Mouse (Mus musculus) midbrain, embryonic 13.5 days (tissue): ENCODE data around the gene Fezf1. TPM values are rescaled to one million over a fixed set of nuclear protein-coding genes. Genes with fewer than 3 reads are reported as not detected.

Experiments used
- ATAC-seq: fragments of 200-750 bp; cut with Nextera tagmentation; 2 replicates; pipeline ENCODE4 v1.8.0; 2017; ENCODE audit warnings: mild to moderate bottlenecking, moderate TSS enrichment, moderate library complexity
- H3K27ac ChIP-seq: fragments of 300-500 bp; sonication (generic); 2 replicates; pipeline ENCODE4 v1.5.1; 2015; ENCODE audit warnings: inconsistent platforms, mild to moderate bottlenecking, moderate library complexity
- H3K27me3 ChIP-seq: fragments of 300-500 bp; sonication (generic); 2 replicates; pipeline ENCODE4 v1.6.1; 2015; ENCODE audit warnings: mild to moderate bottlenecking, inconsistent platforms
- H3K36me3 ChIP-seq: fragments of 300-500 bp; sonication (generic); 2 replicates; pipeline ENCODE4 v1.6.1; 2015; ENCODE audit warnings: mild to moderate bottlenecking, inconsistent platforms
- H3K4me1 ChIP-seq: fragments of 300-500 bp; sonication (generic); replicated peaks from 2 replicates; pipeline ENCODE4 v1.6.1; 2015; ENCODE audit warnings: inconsistent platforms
- H3K4me2 ChIP-seq: fragments of 300-500 bp; sonication (generic); replicated peaks from 2 replicates; pipeline ENCODE4 v1.6.1; 2015; ENCODE audit warnings: moderate library complexity, mild to moderate bottlenecking, inconsistent platforms
- H3K4me3 ChIP-seq: fragments of 300-500 bp; sonication (generic); replicated peaks from 2 replicates; pipeline ENCODE4 v1.5.1; 2015; ENCODE audit warnings: mild to moderate bottlenecking, inconsistent platforms
- H3K9ac ChIP-seq: fragments of 300-500 bp; sonication (generic); replicated peaks from 2 replicates; pipeline ENCODE4 v1.6.1; 2015; ENCODE audit warnings: mild to moderate bottlenecking, inconsistent platforms
- H3K9me3 ChIP-seq: fragments of 300-500 bp; sonication (generic); 2 replicates; pipeline ENCODE4 v1.6.1; 2016; ENCODE audit warnings: mild to moderate bottlenecking, inconsistent platforms
- WGBS: fragments of 180-500 bp; shearing (Covaris S2); methylation state at CpG from one replicate; pipeline ENCODE4 v1.1.7; 2015; 5-methylcytosine and 5-hydroxymethylcytosine counted together
- polyA plus RNA-seq: library from polyadenylated mRNA; unstranded; fragments of >200 nt; fragmentation: Nextera tagmentation; extraction: Ambion mirVana; gene quantifications from 2 replicates; pipeline ENCODE4 v1.2.1, GENCODE M21; 2015

Gene Fezf1
- 2.9 and 4.7 TPM in 2 replicates for polyA plus RNA-seq

- peak within 1 kb of the TSS; percentile 59 for H3K4me2 ChIP-seq
- WGBS, result under 1% methylated on average over 31 of the region's 31 CpGs
- no peak within 1 kb of the TSS for H3K27ac ChIP-seq
- peaks cover 27% of the 10 kb centered on the region for H3K4me1 ChIP-seq
- H3K27me3 ChIP-seq, result peaks cover 89% of the 10 kb centered on the region
- H3K4me3 ChIP-seq, result peak within 1 kb of the TSS; percentile 41
- no peaks in the 10 kb centered on the region for H3K36me3 ChIP-seq
- ATAC-seq, result no peak
- H3K9ac ChIP-seq, result no peak within 1 kb of the TSS
- no peaks in the 10 kb centered on the region for H3K9me3 ChIP-seq
These were observed at the start of gene Fezf1 for GRCm38 (mm10) chr6:23248313-23249052. TSS of gene Fezf1 (minus strand) at chr6:23248362.

GRCm38 (mm10) chr6:23294685-23295084 lies 46.5 kb upstream of the Fezf1 start:
- Histone ChIP-seq H3K27ac (no peak overlapping the region), H3K4me3 (no peak overlapping the region), H3K27me3 (peaks cover 12% of the 10 kb centered on the region), H3K9ac (no peak overlapping the region), H3K4me1 (no peaks in the 10 kb centered on the region), H3K9me3 (no peaks in the 10 kb centered on the region), H3K36me3 (no peaks in the 10 kb centered on the region), H3K4me2 (no peak overlapping the region)
- no peak for ATAC-seq
- WGBS, result 94% methylated on average over 4 of the region's 4 CpGs

- H3K27ac ChIP-seq, result no peak overlapping the region
- no peak overlapping the region for H3K9ac ChIP-seq
- no peak overlapping the region for H3K4me3 ChIP-seq
- peaks cover 35% of the 10 kb centered on the region for H3K27me3 ChIP-seq
- no peaks in the 10 kb centered on the region for H3K36me3 ChIP-seq
- WGBS, result 91% methylated on average over 4 of the region's 4 CpGs
- ATAC-seq, result no peak
- H3K4me1 ChIP-seq, result no peaks in the 10 kb centered on the region
- H3K9me3 ChIP-seq, result no peaks in the 10 kb centered on the region
- H3K4me2 ChIP-seq, result no peak overlapping the region
These were observed 40.6 kb upstream of the Fezf1 start for GRCm38 (mm10) chr6:23288752-23289151.

GRCm38 (mm10) chr6:23281514-23281820 lies 33.3 kb upstream of the Fezf1 start:
- Histone ChIP-seq H3K36me3 (no peaks in the 10 kb centered on the region), H3K27me3 (peaks cover 87% of the 10 kb centered on the region), H3K4me2 (no peak overlapping the region), H3K4me1 (no peaks in the 10 kb centered on the region), H3K27ac (no peak overlapping the region), H3K9ac (no peak overlapping the region), H3K4me3 (no peak overlapping the region), H3K9me3 (peaks cover 9% of the 10 kb centered on the region; the same call in 1 of the 2 replicates)
- ATAC-seq, result no peak
- WGBS, result 31% methylated on average over 9 of the region's 9 CpGs

- H3K4me2 ChIP-seq, result no peak overlapping the region
- H3K9me3 ChIP-seq, result peaks cover 9% of the 10 kb centered on the region; the same call in 1 of the 2 replicates
- peaks cover 89% of the 10 kb centered on the region for H3K27me3 ChIP-seq
- no peak overlapping the region for H3K4me3 ChIP-seq
- no peaks in the 10 kb centered on the region for H3K36me3 ChIP-seq
- H3K9ac ChIP-seq, result no peak overlapping the region
- H3K4me1 ChIP-seq, result no peaks in the 10 kb centered on the region
- H3K27ac ChIP-seq, result no peak overlapping the region
- peak; percentile 88 for ATAC-seq
- WGBS, result 13% methylated on average over 15 of the region's 15 CpGs
These were observed 32.8 kb upstream of the Fezf1 start for GRCm38 (mm10) chr6:23280811-23281513.

- no peak overlapping the region for H3K27ac ChIP-seq
- no peak for ATAC-seq
- 23% methylated on average over 4 of the region's 4 CpGs for WGBS
- no peaks in the 10 kb centered on the region for H3K36me3 ChIP-seq
- H3K9me3 ChIP-seq, result no peaks in the 10 kb centered on the region
- no peak overlapping the region for H3K4me2 ChIP-seq
- H3K27me3 ChIP-seq, result peaks cover 92% of the 10 kb centered on the region
- H3K4me1 ChIP-seq, result peaks cover 13% of the 10 kb centered on the region
- no peak overlapping the region for H3K4me3 ChIP-seq
- no peak overlapping the region for H3K9ac ChIP-seq
These were observed 25.3 kb upstream of the Fezf1 start for GRCm38 (mm10) chr6:23273483-23273882.

- under 1% methylated on average over 11 of the region's 11 CpGs for WGBS
- H3K4me3 ChIP-seq, result no peak overlapping the region
- no peaks in the 10 kb centered on the region for H3K36me3 ChIP-seq
- peak overlapping the region; percentile 2 for H3K4me2 ChIP-seq
- H3K27me3 ChIP-seq, result peaks cover 92% of the 10 kb centered on the region
- H3K9me3 ChIP-seq, result no peaks in the 10 kb centered on the region
- H3K9ac ChIP-seq, result no peak overlapping the region
- peaks cover 13% of the 10 kb centered on the region for H3K4me1 ChIP-seq
- ATAC-seq, result peak; percentile 96
- no peak overlapping the region for H3K27ac ChIP-seq
These were observed 24.8 kb upstream of the Fezf1 start for GRCm38 (mm10) chr6:23272979-23273378.

- no peak overlapping the region for H3K27ac ChIP-seq
- H3K9ac ChIP-seq, result no peak overlapping the region
- peak overlapping the region; percentile 2 for H3K4me2 ChIP-seq
- H3K27me3 ChIP-seq, result peaks cover 93% of the 10 kb centered on the region
- H3K36me3 ChIP-seq, result no peaks in the 10 kb centered on the region
- WGBS, result 4% methylated on average over 7 of the region's 7 CpGs
- ATAC-seq, result 0 out of 2 replicates have a peak, but pooled peaks have one; percentile 15
- peaks cover 13% of the 10 kb centered on the region for H3K4me1 ChIP-seq
- H3K9me3 ChIP-seq, result no peaks in the 10 kb centered on the region
- H3K4me3 ChIP-seq, result no peak overlapping the region
These were observed 24.4 kb upstream of the Fezf1 start for GRCm38 (mm10) chr6:23272542-23272941.

- Histone ChIP-seq H3K4me3 (peak overlapping the region; percentile 9; the same call in 1 of the 2 replicates), H3K4me1 (peaks cover 5% of the 10 kb centered on the region), H3K27me3 (peaks cover 92% of the 10 kb centered on the region), H3K36me3 (no peaks in the 10 kb centered on the region), H3K9me3 (no peaks in the 10 kb centered on the region), H3K27ac (no peak overlapping the region), H3K9ac (no peak overlapping the region), H3K4me2 (peak overlapping the region; percentile 33)
- ATAC-seq, result no peak
- WGBS, result 3% methylated on average over 9 of the region's 9 CpGs
These were observed 12.5 kb upstream of the Fezf1 start for GRCm38 (mm10) chr6:23260738-23261050.

- ATAC-seq, result 0 out of 2 replicates have a peak, but pooled peaks have one; percentile 6
- peak overlapping the region; percentile 33 for H3K4me2 ChIP-seq
- WGBS, result 3% methylated on average over 31 of the region's 36 CpGs
These were observed 12.0 kb upstream of the Fezf1 start for GRCm38 (mm10) chr6:23260016-23260737.

GRCm38 (mm10) chr6:23257981-23258380 lies 9.8 kb upstream of the Fezf1 start:
- no peak for ATAC-seq
- Histone ChIP-seq H3K27me3 (peaks cover 97% of the 10 kb centered on the region), H3K4me3 (no peak overlapping the region), H3K4me2 (no peak overlapping the region), H3K9me3 (no peaks in the 10 kb centered on the region), H3K36me3 (no peaks in the 10 kb centered on the region), H3K4me1 (peaks cover 13% of the 10 kb centered on the region), H3K9ac (no peak overlapping the region), H3K27ac (no peak overlapping the region)
- 45% methylated on average over 3 of the region's 3 CpGs for WGBS

More at GRCm38 (mm10) chr6:23260016-23260737, 12.0 kb upstream of the Fezf1 start:
- no peaks in the 10 kb centered on the region for H3K9me3 ChIP-seq
- H3K27ac ChIP-seq, result no peak overlapping the region
- no peaks in the 10 kb centered on the region for H3K36me3 ChIP-seq
- peaks cover 93% of the 10 kb centered on the region for H3K27me3 ChIP-seq
- H3K4me1 ChIP-seq, result peaks cover 5% of the 10 kb centered on the region
- peak overlapping the region; percentile 9; the same call in 1 of the 2 replicates for H3K4me3 ChIP-seq
- H3K9ac ChIP-seq, result no peak overlapping the region

- H3K4me3 ChIP-seq, result no peak overlapping the region
- WGBS, result 12% methylated on average over 8 of the region's 8 CpGs
- H3K27ac ChIP-seq, result no peak overlapping the region
- no peaks in the 10 kb centered on the region for H3K9me3 ChIP-seq
- H3K9ac ChIP-seq, result no peak overlapping the region
- 0 out of 2 replicates have a peak, but pooled peaks cover 8% of the 10 kb centered on the region for H3K4me1 ChIP-seq
- no peak for ATAC-seq
- H3K27me3 ChIP-seq, result peaks cover 92% of the 10 kb centered on the region
- no peaks in the 10 kb centered on the region for H3K36me3 ChIP-seq
- no peak overlapping the region for H3K4me2 ChIP-seq
These were observed 7.0 kb upstream of the Fezf1 start for GRCm38 (mm10) chr6:23255161-23255560.
